Mouse (Mus musculus): ENCODE results near the gene Bex6.

DNA sequence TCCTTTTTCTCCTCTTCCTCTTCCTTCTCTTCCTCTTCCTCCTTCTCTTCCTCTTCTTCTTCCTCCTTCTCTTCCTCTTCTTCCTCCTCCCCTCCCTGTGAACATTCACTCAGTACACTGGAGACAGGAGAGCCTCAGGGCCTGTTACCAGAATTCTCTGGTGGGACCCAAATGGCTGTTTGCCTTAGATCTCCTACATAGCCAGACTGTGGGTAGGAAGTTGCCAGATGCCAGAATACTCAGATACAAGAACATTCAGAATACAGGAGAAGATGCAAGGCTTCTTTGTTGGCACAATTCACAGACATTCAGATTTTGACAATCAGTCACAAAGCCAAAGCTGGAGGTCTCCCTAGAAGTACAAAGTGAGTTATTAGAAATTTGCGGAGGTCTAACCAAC, 40.7 kb upstream of the Bex6 start:
- TF ChIP-seq CTCF (IDR thresholded peaks at IDR 0.05; ENCODE audit: low read depth, low read length) (no peak), POLR2A (IDR thresholded peaks at IDR 0.05; ENCODE audit: borderline replicate concordance, low read depth, low read length) (no peak)

Data from bone marrow macrophage, adult 2 months (primary cell).